Mouse (Mus musculus): ENCODE measurements at regions not wholly inside any gene's neighbourhood (a gene's known extent, or its start where the extent isn't known, plus 50 kb on each side); places are given as distances from the start of the nearest gene placed in this dataset.

DNA sequence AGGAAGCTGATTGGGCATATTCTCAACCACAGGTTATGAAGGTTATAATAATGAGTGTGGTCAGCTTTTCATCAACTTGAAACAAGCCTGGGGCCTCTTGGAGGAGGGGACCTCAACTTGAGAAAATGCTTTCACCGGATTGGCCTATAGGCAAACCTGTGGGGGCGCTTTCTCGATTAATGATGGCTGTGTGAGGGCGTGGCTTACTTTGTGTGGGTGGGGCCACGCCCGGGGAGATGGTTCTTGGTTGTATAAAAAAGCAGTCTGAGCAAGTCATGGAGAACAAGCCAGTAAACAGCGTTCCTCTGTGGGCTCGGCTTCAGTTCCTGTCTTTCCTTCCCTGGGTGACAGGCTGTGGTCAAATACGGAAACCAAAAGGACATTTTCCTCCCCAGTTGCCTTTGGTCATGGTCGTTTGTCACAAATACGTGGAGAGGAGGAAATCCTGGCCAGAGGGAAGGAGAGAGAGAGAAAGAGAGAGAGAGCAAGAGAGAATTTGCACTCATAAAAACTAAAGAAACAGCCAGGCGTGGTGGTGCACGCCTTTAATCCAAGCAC lies 163.1 kb downstream of the Ifng start:
- Histone ChIP-seq H3K4me3 (no peak overlapping the region), H3K27me3 (no peaks in the 10 kb centered on the region), H3K9me3 (no peaks in the 10 kb centered on the region), H3K4me2 (no peak overlapping the region), H3K27ac (no peak overlapping the region), H3K36me3 (no peaks in the 10 kb centered on the region), H3K9ac (no peak overlapping the region), H3K4me1 (no peaks in the 10 kb centered on the region)
- 81% methylated on average over 13 of the region's 13 CpGs for WGBS
- no peak for ATAC-seq (ENCODE audit: insufficient number of reproducible peaks, insufficient read depth, low FRiP score, low TSS enrichment, low read depth)

DNA sequence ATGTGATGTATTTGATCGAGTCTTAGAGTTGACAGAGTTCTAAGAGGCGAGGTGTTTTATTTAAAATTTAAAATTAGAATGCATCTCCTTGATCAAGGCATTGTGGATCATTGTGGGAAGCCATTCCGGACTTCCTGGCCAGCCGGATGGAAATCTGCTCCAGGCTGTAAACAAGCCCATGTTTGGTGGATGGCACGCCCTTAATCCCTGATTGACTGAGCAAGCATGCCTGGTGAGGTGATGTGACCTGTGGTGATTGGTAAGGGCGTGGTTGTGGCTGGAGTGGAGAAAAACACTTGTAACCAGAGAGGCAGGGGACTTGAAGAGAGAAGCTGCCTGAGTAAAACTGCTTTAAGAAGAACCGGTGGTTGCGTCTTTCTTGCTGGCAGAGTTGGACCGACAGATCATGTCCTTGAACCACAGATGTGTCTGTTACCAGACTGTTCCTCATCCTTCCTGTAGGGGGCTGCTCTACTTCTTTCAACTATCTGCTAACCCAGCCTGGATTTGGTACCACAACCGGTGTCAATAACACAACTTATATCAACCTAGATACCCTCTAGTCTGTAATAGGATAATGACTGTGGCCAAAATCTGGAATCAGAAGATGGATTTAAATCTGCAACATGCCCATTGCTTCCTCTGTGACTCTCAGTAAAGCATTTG lies 164.4 kb downstream of the Ifng start:
- Histone ChIP-seq H3K4me1 (no peaks in the 10 kb centered on the region), H3K4me2 (no peak overlapping the region), H3K36me3 (no peaks in the 10 kb centered on the region), H3K4me3 (no peak overlapping the region), H3K9me3 (no peaks in the 10 kb centered on the region), H3K9ac (no peak overlapping the region), H3K27ac (no peak overlapping the region), H3K27me3 (no peaks in the 10 kb centered on the region)
- ATAC-seq (ENCODE audit: insufficient number of reproducible peaks, insufficient read depth, low FRiP score, low TSS enrichment, low read depth): no peak
- 90% methylated on average over 10 of the region's 10 CpGs for WGBS

DNA sequence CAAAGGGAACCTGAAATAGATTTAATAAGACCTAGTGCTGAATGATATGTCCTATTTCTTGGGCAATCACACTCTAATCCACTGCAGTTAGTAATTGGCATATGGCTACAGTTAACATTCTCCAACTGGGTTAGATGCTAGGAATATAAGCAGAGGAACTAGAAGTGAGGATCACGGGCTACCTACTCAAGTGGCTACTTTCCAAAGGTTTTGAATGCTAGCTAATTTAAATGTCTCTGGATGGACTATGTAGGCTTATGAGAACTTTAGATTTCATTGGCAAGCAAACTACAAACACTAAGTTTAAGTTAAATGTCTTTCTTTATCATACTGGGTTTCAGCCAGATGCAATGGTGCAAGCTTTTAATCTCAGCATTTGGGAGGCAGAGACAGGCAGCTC lies 166.6 kb downstream of the Ifng start:
- no peaks in the 10 kb centered on the region for H3K4me1 ChIP-seq
- 86% methylated on average over 1 of the region's 1 CpGs for WGBS
- no peak overlapping the region for H3K4me3 ChIP-seq
- H3K27ac ChIP-seq: no peak overlapping the region
- no peaks in the 10 kb centered on the region for H3K9me3 ChIP-seq
- ATAC-seq (ENCODE audit: insufficient number of reproducible peaks, insufficient read depth, low FRiP score, low TSS enrichment, low read depth): no peak
- no peak overlapping the region for H3K4me2 ChIP-seq
- no peaks in the 10 kb centered on the region for H3K36me3 ChIP-seq
- H3K27me3 ChIP-seq: no peaks in the 10 kb centered on the region
- H3K9ac ChIP-seq: no peak overlapping the region

DNA sequence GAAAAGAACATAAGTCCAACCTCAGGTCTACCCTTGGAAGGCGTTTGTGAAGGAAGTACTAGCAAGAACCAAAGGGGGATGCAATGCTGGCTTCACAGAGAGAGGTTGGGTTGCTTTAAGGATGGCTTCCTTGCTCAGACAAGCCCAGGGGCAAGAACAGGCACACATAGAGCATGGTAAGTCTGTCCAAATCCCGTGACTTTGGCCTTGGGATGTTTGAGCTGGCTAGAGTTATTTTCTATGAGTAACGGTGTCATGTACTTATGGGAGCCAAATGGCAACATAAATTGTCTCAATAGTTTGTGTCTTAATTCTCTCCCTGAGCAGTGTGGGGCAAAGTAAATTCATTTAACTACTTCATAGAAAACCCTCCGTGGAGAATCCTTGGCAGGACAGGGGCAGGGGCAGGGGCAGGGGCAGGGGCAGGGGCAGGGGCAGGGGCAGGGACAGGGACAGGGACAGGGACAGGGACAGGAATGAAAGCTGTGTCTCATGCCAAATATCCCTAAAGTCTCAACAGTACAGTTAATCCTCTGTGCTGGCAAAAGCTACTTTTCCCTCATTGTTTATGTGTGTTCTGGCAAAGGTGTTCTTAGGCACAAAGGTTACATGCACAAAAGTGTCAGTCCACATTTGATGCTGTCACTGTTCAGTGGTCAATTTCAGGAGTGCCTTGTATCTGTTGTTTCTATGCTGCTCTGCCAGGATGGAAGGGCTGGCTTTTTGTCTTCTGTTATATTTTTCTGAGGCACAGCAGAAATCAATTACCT lies 167.7 kb downstream of the Ifng start:
- no peaks in the 10 kb centered on the region for H3K9me3 ChIP-seq
- H3K4me2 ChIP-seq: no peak overlapping the region
- no peak overlapping the region for H3K4me3 ChIP-seq
- H3K27ac ChIP-seq: no peak overlapping the region
- ATAC-seq (ENCODE audit: insufficient number of reproducible peaks, insufficient read depth, low FRiP score, low TSS enrichment, low read depth): no peak
- H3K27me3 ChIP-seq: no peaks in the 10 kb centered on the region
- no peaks in the 10 kb centered on the region for H3K4me1 ChIP-seq
- WGBS: 53% methylated on average over 4 of the region's 4 CpGs
- H3K9ac ChIP-seq: no peak overlapping the region
- no peaks in the 10 kb centered on the region for H3K36me3 ChIP-seq

DNA sequence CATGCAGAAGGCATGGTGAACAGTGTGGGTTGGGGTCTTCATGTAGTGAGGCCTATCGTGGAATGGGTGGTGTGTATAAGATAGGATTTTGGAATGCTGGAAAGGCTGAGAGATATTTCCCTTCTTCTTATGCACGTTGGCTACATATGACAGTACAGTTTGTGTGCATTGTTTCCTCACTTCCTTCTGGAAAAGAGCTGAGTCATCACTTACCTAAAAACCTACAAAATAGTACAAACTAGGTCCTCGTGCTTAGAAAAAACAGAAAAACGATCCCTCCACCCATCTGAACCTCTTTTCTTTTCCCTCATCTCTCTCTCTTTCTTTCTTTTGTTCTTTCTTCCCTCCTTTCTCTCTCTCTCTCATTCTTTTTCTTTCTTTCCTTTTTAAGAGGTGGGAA lies 168.3 kb downstream of the Ifng start:
- no peak for ATAC-seq (ENCODE audit: insufficient number of reproducible peaks, insufficient read depth, low FRiP score, low TSS enrichment, low read depth)
- 70% methylated on average over 4 of the region's 4 CpGs for WGBS
- H3K4me3 ChIP-seq: no peak overlapping the region

DNA sequence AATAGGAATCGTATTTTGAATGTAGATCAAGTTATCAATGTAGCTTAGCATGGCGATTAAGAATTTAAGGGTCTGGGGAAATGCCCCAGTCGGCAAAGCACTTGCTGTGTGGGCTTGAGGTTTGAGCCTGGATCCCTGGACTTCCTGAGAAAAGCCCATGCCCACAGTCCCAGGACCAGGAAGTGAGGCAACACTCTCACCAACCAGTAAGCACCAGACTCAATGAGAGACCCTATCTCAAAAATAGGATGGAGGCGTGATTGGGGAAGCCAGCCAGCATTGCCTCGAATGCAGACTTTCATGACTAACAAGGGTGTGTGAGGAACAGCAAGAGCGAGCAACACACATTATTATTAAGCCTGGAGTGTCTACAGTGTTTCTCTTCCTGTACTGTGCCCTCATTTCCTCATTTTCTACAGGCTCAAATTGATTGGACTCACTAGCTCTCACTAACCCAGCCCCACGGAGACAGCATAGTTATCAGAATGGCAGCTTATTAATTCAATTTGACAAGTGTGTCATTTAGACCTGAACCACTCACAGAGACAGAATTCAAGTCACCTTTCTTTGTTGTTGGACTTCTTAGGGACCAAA lies 170.1 kb downstream of the Ifng start:
- no peak for ATAC-seq (ENCODE audit: insufficient number of reproducible peaks, insufficient read depth, low FRiP score, low TSS enrichment, low read depth)
- no peaks in the 10 kb centered on the region for H3K36me3 ChIP-seq
- no peak overlapping the region for H3K27ac ChIP-seq
- H3K4me2 ChIP-seq: no peak overlapping the region
- no peaks in the 10 kb centered on the region for H3K4me1 ChIP-seq
- no peaks in the 10 kb centered on the region for H3K27me3 ChIP-seq
- no peak overlapping the region for H3K9ac ChIP-seq
- no peak overlapping the region for H3K4me3 ChIP-seq
- H3K9me3 ChIP-seq: no peaks in the 10 kb centered on the region
- WGBS: 79% methylated on average over 7 of the region's 7 CpGs

More for the DNA sequence above, 168.3 kb downstream of the Ifng start:
- H3K4me1 ChIP-seq: no peaks in the 10 kb centered on the region
- H3K9ac ChIP-seq: no peak overlapping the region
- no peaks in the 10 kb centered on the region for H3K9me3 ChIP-seq
- no peaks in the 10 kb centered on the region for H3K36me3 ChIP-seq
- H3K27me3 ChIP-seq: no peaks in the 10 kb centered on the region
- no peak overlapping the region for H3K27ac ChIP-seq
- no peak overlapping the region for H3K4me2 ChIP-seq

DNA sequence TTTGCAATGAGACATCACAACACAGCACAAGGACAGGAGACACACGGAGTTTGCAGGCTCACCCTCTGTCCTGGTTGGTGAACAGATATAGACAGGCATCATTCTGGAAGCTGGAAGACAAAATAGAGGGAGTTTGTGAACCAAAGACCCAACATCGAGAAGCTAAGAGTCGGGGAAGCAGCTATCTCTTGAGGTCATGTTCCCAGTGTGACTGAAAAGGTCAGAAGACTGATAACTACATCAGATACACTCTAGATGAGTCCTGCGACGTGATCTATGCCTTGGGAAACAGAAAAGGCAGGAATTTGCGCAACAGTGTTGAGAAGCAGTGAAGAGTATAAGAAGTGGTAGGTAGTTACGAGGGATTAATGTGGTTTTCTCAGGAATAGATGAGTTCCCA lies 171.2 kb downstream of the Ifng start:
- no peak for ATAC-seq (ENCODE audit: insufficient number of reproducible peaks, insufficient read depth, low FRiP score, low TSS enrichment, low read depth)
- Histone ChIP-seq H3K27ac (no peak overlapping the region), H3K9ac (no peak overlapping the region), H3K4me2 (no peak overlapping the region), H3K9me3 (no peaks in the 10 kb centered on the region), H3K4me1 (no peaks in the 10 kb centered on the region), H3K36me3 (no peaks in the 10 kb centered on the region), H3K27me3 (no peaks in the 10 kb centered on the region), H3K4me3 (no peak overlapping the region)
- WGBS: 87% methylated on average over 7 of the region's 7 CpGs

DNA sequence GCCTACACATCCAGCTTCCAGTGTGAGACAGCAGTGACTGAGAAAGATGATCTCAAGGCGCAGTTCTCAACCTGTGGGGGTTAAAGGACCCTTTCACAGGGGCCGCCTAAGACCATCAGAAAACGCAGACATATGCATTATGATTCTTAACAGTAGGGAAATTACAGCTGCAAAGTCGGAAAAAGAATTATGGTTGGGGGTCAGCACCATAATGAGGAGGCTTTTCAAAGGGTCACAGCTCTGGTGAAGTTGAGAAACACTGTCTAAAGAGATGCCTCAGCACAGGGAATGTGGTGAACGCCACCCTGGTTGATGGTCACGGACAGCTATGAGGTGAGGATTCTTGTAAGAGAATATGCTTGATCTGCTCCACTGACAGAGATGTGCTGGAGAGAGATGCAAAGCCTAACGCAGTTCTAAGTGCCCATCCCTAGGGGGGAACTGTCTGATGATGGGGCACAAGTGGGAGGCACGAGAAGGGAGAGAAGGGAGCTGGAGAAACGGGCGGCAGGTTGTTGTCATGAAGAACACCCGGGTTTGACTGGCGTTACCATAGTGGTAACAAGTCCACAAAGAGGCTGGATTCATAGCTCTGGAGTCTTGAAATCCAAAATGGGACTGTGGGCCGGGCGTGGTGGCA lies 172.3 kb downstream of the Ifng start:
- H3K9ac ChIP-seq: no peak overlapping the region
- H3K4me3 ChIP-seq: no peak overlapping the region
- H3K36me3 ChIP-seq: no peaks in the 10 kb centered on the region
- no peaks in the 10 kb centered on the region for H3K9me3 ChIP-seq
- no peak overlapping the region for H3K4me2 ChIP-seq
- no peak overlapping the region for H3K27ac ChIP-seq
- no peaks in the 10 kb centered on the region for H3K4me1 ChIP-seq
- no peaks in the 10 kb centered on the region for H3K27me3 ChIP-seq
- ATAC-seq (ENCODE audit: insufficient number of reproducible peaks, insufficient read depth, low FRiP score, low TSS enrichment, low read depth): no peak
- 86% methylated on average over 14 of the region's 14 CpGs for WGBS

DNA sequence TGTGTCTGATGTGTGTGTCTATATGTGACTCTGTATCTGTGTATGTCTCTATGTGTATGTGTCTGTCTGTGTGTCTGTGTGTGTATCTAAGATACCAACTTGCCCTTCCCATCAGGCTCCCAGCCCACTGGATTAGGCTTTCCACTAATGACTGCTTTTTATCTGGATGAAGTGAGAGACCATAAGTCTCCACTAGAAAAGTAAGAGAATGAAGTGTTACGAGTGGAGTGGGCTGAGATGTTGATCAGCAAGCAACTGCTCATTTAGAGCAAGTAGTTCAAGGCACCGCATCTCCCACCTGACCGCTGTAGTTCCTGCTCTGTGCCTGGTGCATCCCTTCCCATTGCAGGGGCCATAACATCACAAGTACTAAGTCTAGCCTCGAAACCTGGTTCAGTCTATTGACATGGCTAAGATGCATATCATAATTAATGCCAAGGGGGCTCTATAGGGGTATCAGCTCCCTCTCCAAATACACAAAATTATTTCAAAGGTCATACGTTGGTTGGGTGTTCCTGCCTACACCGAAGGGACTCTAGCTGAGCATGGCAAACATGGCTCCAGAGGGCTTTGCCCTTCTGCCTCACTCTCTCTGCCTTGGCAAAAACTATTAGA lies 173.5 kb downstream of the Ifng start:
- H3K9me3 ChIP-seq: no peaks in the 10 kb centered on the region
- ATAC-seq (ENCODE audit: insufficient number of reproducible peaks, insufficient read depth, low FRiP score, low TSS enrichment, low read depth): no peak

DNA sequence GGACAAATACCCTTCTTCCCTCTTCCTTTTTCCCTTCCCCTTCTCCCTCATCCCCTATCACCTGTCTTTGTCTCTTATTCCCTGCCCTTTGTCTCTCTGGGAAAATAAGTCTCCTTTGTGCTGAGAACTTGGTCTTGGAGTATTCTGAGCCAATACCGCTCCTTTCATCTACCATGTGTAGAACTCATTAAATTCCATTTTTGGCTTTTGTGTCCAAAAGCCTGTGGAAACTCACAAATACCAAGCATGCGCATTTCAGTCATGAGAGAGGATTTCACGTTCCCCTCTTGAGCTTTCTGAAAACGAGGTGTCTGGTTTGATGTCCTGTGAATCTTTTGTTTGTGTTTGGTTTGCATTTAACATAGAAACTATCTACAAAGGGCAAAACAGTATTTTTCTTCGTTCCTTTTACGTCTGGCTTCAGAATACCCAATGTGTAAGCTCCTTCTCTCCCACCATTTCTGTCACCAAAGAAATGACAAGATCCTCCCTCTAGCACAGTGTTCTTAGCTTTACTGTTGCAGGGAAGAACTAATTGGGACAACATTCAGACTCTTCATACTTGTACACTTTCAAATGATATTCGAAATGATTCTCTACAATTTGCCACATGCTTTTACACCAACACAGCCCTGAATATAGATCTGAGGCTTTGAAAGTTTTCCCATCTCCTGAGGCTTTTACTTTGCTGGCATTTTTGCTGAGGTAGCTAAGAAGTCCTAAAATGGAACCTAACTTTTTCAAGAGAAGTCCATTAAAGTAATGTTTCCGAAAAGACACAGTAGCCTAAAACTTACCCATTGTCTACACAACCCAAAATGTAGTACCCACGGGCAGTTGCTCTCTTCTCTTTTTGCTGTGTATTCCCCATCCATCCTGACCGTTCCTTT lies 174.5 kb downstream of the Ifng start:
- WGBS: 83% methylated on average over 10 of the region's 10 CpGs
- no peaks in the 10 kb centered on the region for H3K36me3 ChIP-seq
- H3K27me3 ChIP-seq: no peaks in the 10 kb centered on the region
- no peak for ATAC-seq (ENCODE audit: insufficient number of reproducible peaks, insufficient read depth, low FRiP score, low TSS enrichment, low read depth)
- H3K4me2 ChIP-seq: no peak overlapping the region
- H3K4me3 ChIP-seq: no peak overlapping the region
- H3K27ac ChIP-seq: no peak overlapping the region
- no peaks in the 10 kb centered on the region for H3K4me1 ChIP-seq
- no peaks in the 10 kb centered on the region for H3K9me3 ChIP-seq
- no peak overlapping the region for H3K9ac ChIP-seq

More for the DNA sequence above, 173.5 kb downstream of the Ifng start:
- WGBS: 91% methylated on average over 6 of the region's 6 CpGs
- Histone ChIP-seq H3K4me1 (no peaks in the 10 kb centered on the region), H3K4me3 (no peak overlapping the region), H3K27ac (no peak overlapping the region), H3K36me3 (no peaks in the 10 kb centered on the region), H3K4me2 (no peak overlapping the region), H3K27me3 (no peaks in the 10 kb centered on the region), H3K9ac (no peak overlapping the region)
